Mouse (Mus musculus) urinary bladder, postnatal 14 days (tissue): ENCODE data around the gene Csrp1.

Experiments
- DNase-seq: peaks from one replicate; pipeline ENCODE4 v3.0.0; 2021; ENCODE audit warnings: low spot score

The Csrp1 gene

DNA sequence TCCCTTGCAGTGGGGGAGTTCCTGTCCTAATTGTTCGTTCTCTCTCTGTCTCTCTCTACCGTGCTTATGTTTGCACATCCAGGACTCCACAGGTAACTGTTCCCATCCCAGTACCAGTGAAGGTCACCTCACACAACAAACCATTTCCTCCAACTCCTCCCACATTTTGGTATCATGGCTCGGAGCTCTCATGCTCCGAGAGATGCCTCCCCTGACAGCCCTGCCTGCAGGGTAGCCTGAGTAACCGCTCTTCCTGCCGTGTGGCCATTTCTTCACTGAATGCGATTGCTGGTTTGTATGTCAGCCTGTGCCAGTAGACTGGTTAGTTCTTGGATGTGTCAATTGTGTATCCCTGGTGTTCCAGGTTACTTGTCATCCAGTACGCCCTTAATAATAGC lies 51.7 kb downstream of the Csrp1 start:
- DNase-seq = no peak

- DNase-seq = no peak
These were observed 56.7 kb downstream of the Csrp1 start for GRCm38 (mm10) chr1:135776596-135776995.

- no peak for DNase-seq
These were observed 57.2 kb downstream of the Csrp1 start for GRCm38 (mm10) chr1:135777046-135777445.

DNA sequence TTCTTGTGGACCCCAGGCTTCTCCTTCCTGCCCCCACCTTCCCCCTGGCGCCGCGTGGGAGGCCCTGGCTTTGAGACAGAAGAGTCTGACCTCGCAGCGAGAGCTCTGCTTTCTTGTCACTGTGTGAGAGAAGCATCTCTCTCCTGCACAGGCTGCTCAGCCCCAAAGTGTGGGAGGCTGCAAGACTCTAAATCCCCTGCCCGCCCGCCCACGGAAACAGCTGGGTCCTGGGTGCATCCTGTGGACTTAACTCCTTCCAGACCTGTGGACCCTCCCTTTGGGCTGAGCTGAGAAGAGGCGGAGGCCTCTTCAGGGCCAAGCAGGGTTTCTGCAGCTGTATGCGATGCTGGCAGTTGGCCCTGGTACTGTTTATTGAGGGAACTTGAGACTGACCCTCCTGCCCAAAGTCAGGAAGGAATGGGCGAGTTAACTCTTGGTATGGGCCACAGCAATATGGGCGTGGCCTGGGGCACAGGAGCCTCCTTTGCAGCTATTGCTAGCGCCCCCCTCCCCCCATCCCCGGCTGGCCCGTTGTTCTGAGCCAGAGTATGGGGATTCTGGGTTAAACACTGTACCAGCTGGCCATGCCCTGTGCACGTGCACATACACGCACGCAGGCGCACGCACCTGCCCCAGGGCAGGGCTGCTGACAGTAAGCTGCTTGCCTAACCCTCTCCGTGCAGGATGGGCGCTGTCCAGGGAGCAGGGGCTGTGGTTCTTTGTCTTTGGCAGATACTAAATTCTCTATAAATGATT lies 59.1 kb downstream of the Csrp1 start, which contains the start of gene Tnni1:
Gene Tnni1 (plus strand): TSS at position 655 of the 756 bp plus-strand sequence.
- peak; percentile 48 for DNase-seq

DNA sequence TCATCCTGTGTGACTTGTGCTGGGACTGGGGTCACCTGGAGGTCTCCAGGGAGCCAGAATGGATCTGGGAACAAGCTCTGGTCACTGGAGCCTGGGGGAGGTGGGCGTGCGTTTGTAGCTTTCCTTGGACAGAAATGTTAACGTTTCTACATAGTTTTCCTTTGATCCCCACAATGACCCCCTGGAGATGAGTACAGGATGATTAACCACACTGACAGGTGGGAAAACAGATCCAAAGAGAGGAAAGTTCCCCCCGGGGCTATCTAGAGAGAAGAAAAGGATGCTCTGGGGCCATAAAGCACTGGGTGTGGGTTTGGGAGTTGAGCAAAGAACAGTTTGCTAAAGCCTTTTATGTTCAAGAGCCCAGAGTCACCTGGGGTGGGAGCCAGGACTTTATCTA lies 60.8 kb downstream of the Csrp1 start:
- DNase-seq = no peak

- peak; percentile 79 for DNase-seq
These were observed 61.4 kb downstream of the Csrp1 start for GRCm38 (mm10) chr1:135781220-135781619.

GRCm38 (mm10) chr1:135782816-135783215 lies 63.0 kb downstream of the Csrp1 start:
- no peak for DNase-seq

- DNase-seq = peak; percentile 88
These were observed 67.9 kb downstream of the Csrp1 start for GRCm38 (mm10) chr1:135787799-135788198.

- DNase-seq = peak; percentile 75
These were observed 68.8 kb downstream of the Csrp1 start for GRCm38 (mm10) chr1:135788708-135789107.

GRCm38 (mm10) chr1:135789815-135790214 lies 70.0 kb downstream of the Csrp1 start:
- peak; percentile 84 for DNase-seq

GRCm38 (mm10) chr1:135792143-135792939 lies 72.5 kb downstream of the Csrp1 start:
- no peak for DNase-seq

- DNase-seq = peak; percentile 76
These were observed 73.7 kb downstream of the Csrp1 start for GRCm38 (mm10) chr1:135793370-135794215.

DNA sequence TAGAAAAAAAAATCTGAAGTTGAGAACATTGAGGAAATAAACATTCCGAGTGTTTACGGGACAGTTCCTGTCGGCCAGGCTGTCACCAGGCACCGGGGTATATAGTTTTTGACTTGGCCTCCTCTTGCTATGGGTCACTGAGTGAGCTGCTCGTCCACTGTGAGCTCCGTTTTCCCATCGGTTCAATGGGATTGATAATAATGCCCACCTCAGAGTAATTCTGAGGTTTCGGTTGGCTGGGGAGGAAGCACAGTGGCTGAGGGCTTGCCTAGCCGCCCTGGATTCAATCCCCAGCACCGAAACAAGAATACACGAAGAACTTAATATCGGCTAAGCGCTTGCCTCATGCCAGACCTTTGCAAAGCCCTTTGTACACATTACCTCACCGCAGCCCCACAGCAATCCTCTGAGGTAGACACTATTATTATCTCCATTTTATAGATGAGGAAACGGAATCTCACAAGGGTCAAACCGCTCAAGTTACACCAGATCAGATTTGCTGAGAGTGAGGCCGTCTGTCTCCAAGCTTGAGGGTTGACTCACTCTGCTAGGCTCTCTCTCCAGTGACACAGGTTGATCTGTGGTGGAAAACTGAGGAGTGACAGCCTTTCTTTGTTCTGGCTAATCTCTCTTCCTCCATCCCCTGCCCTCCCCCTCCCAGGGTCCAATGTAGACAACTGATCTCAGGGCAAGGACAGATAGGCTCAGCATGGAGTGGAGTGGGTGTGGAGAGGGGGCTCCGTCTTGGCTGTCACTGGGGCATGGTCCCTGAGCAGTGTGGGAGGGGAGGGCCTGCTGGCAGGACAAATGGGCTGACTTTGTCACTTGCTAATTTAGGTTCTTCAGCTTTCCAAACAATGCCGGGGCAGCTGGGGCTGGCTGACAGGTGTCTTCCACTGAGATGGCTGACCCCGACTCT lies 74.6 kb downstream of the Csrp1 start:
- peak; percentile 52 for DNase-seq

- no peak for DNase-seq
These were observed 78.6 kb downstream of the Csrp1 start for GRCm38 (mm10) chr1:135798492-135798891.

- no peak for DNase-seq
These were observed 79.3 kb downstream of the Csrp1 start for GRCm38 (mm10) chr1:135799109-135799627.

- DNase-seq = no peak
These were observed 80.5 kb downstream of the Csrp1 start for GRCm38 (mm10) chr1:135800192-135800950.
